Mouse (Mus musculus) embryonic fibroblast, embryonic 13.5 days (primary cell): ENCODE measurements at regions not wholly inside any gene's neighbourhood (a gene's known extent, or its start where the extent isn't known, plus 50 kb on each side); places are given as distances from the start of the nearest gene placed in this dataset.

Experiments used
- CTCF ChIP-seq: IDR thresholded peaks from 2 replicates; pipeline ENCODE4 v1.5.1; 2011; ENCODE audit warnings: mild to moderate bottlenecking, control low read depth, low read length, moderate library complexity, borderline replicate concordance; ENCODE audit not compliant: insufficient read depth
- POLR2A ChIP-seq: IDR thresholded peaks from 2 replicates; pipeline ENCODE4 v1.6.1; 2011; ENCODE audit warnings: low read depth, mild to moderate bottlenecking, control low read depth, low read length, moderate library complexity

GRCm38 (mm10) chr12:45648654-45649053 is 574.1 kb upstream of the Stxbp6 start:
- TF ChIP-seq CTCF, result no peak
- TF ChIP-seq POLR2A, result no peak
